Mouse (Mus musculus) CH12.LX (cell line): ENCODE data around the gene Hist1h3e. TPM values are rescaled to one million over a fixed set of nuclear protein-coding genes. Genes with fewer than 3 reads are reported as not detected.

Experiments
- DNase-seq: peaks from one replicate; pipeline ENCODE4 v3.0.0-alpha.2; 2013; ENCODE audit errors: extremely low read depth
- H3K27ac ChIP-seq: 2 replicates; pipeline ENCODE4 v1.5.1; 2012; ENCODE audit warnings: low read depth, mild to moderate bottlenecking, control low read depth, moderate library complexity; ENCODE audit not compliant: insufficient read depth
- H3K27me3 ChIP-seq: replicated peaks from 2 replicates; pipeline ENCODE3; 2012; ENCODE audit warnings: inconsistent platforms
- H3K36me3 ChIP-seq, 2 experiments: replicated peaks in 1 of 2; 2 replicates each; pipeline versions ENCODE3 to v1.6.1; 2012; ENCODE audit warnings: inconsistent platforms in 1 of 2, low read length in 1 of 2, mild to moderate bottlenecking in 1 of 2, mixed read lengths in 1 of 2, moderate library complexity in 1 of 2; ENCODE audit not compliant: control insufficient read depth in 1 of 2, insufficient read depth in 1 of 2
- H3K4me1 ChIP-seq, 2 experiments: 2 replicates each; pipeline ENCODE4 v1.6.1; 2012; ENCODE audit warnings: inconsistent platforms in 1 of 2, moderate library complexity in 1 of 2; ENCODE audit not compliant: insufficient read depth in 2 of 2, control insufficient read depth in 1 of 2
- H3K4me2 ChIP-seq: 2 replicates; pipeline ENCODE4 v1.6.1; 2012; ENCODE audit warnings: low read depth, mild to moderate bottlenecking, control low read depth; ENCODE audit not compliant: poor library complexity, insufficient read depth, severe bottlenecking
- H3K4me3 ChIP-seq, 3 experiments: fragments of 150-350 bp in 1 of 3; sonication (generic) in 1 of 3; replicated peaks in 1 of 3; 2 replicates each; pipeline versions ENCODE3 to v1.5.1; 2011 to 2012; ENCODE audit warnings: low read depth in 2 of 3, low read length in 2 of 3, mild to moderate bottlenecking in 2 of 3, moderate library complexity in 2 of 3, control low read depth in 1 of 3, improper control_type of control experiment in 1 of 3, inconsistent platforms in 1 of 3, mixed read lengths in 1 of 3; ENCODE audit not compliant: poor library complexity in 1 of 3
- H3K79me2 ChIP-seq: replicated peaks from 2 replicates; pipeline ENCODE4 v1.6.1; 2012; ENCODE audit warnings: mild to moderate bottlenecking, moderate library complexity; ENCODE audit not compliant: control insufficient read depth, poor library complexity, insufficient read depth, severe bottlenecking; ENCODE audit errors: extremely low read depth
- H3K9ac ChIP-seq: 2 replicates; pipeline ENCODE4 v1.6.1; 2012; ENCODE audit warnings: low read depth, mild to moderate bottlenecking, control low read depth, moderate library complexity; ENCODE audit not compliant: insufficient read depth
- H3K9me3 ChIP-seq: replicated peaks from 2 replicates; pipeline ENCODE3; 2012; ENCODE audit warnings: low read length, inconsistent platforms, mixed read lengths
- BHLHE40 ChIP-seq: IDR thresholded peaks from 2 replicates; pipeline ENCODE4 v1.6.1; 2011; ENCODE audit warnings: mild to moderate bottlenecking, low read depth, low read length, improper control_type of control experiment
- CHD1 ChIP-seq: IDR thresholded peaks from 2 replicates; pipeline ENCODE4 v1.6.1; 2012; ENCODE audit warnings: low read depth, low read length, improper control_type of control experiment, inconsistent platforms
- CTCF ChIP-seq, 2 experiments: IDR thresholded peaks in 1 of 2; conservative IDR thresholded peaks in 1 of 2; 2 replicates each; pipeline ENCODE4 v1.5.1; 2011 to 2012; ENCODE audit warnings: low read depth in 2 of 2, low read length in 2 of 2, improper control_type of control experiment in 1 of 2, inconsistent platforms in 1 of 2, mild to moderate bottlenecking in 1 of 2, moderate library complexity in 1 of 2
- E2F4 ChIP-seq: IDR thresholded peaks from 2 replicates; pipeline ENCODE4 v1.6.1; 2011; ENCODE audit warnings: low read depth, low read length, improper control_type of control experiment; ENCODE audit not compliant: insufficient replicate concordance
- EP300 ChIP-seq: IDR thresholded peaks from 2 replicates; pipeline ENCODE4 v1.6.1; 2011; ENCODE audit warnings: low read length, improper control_type of control experiment
- ETS1 ChIP-seq: conservative IDR thresholded peaks from 2 replicates; pipeline ENCODE4 v1.6.1; 2012; ENCODE audit warnings: low read depth, mild to moderate bottlenecking, inconsistent platforms, low read length, improper control_type of control experiment, moderate library complexity
- GABPA ChIP-seq: IDR thresholded peaks from 2 replicates; pipeline ENCODE4 v1.6.1; 2012; ENCODE audit warnings: low read depth, low read length, improper control_type of control experiment, inconsistent platforms; ENCODE audit not compliant: insufficient replicate concordance
- HCFC1 ChIP-seq: IDR thresholded peaks from 2 replicates; pipeline ENCODE4 v1.6.1; 2012; ENCODE audit warnings: low read depth, mild to moderate bottlenecking, inconsistent platforms, low read length, improper control_type of control experiment
- IRF4 ChIP-seq: IDR thresholded peaks from 2 replicates; pipeline ENCODE4 v1.6.1; 2014; ENCODE audit warnings: low read depth, mild to moderate bottlenecking, inconsistent platforms, low read length, improper control_type of control experiment
- JUN ChIP-seq: IDR thresholded peaks from 2 replicates; pipeline ENCODE4 v1.6.1; 2011; ENCODE audit warnings: low read depth, mild to moderate bottlenecking, low read length, improper control_type of control experiment, moderate library complexity; ENCODE audit not compliant: insufficient read depth
- JUND ChIP-seq: conservative IDR thresholded peaks from 2 replicates; pipeline ENCODE4 v1.6.1; 2011; ENCODE audit warnings: low read depth, low read length, improper control_type of control experiment
- KAT2A ChIP-seq: IDR thresholded peaks from 2 replicates; pipeline ENCODE4 v1.6.1; 2012; ENCODE audit warnings: low read length, improper control_type of control experiment, inconsistent platforms; ENCODE audit not compliant: insufficient replicate concordance
- MAFK ChIP-seq: IDR thresholded peaks from 2 replicates; pipeline ENCODE4 v1.6.1; 2011; ENCODE audit warnings: low read length, improper control_type of control experiment; ENCODE audit not compliant: insufficient replicate concordance
- MAZ ChIP-seq: IDR thresholded peaks from 2 replicates; pipeline ENCODE4 v1.6.1; 2012; ENCODE audit warnings: low read depth, mild to moderate bottlenecking, inconsistent platforms, low read length, improper control_type of control experiment, moderate library complexity
- MXI1 ChIP-seq: IDR thresholded peaks from 2 replicates; pipeline ENCODE4 v1.6.1; 2011; ENCODE audit warnings: mild to moderate bottlenecking, low read depth, low read length, improper control_type of control experiment
- MYC ChIP-seq: IDR thresholded peaks from 2 replicates; pipeline ENCODE4 v1.6.1; 2011; ENCODE audit warnings: low read depth, mild to moderate bottlenecking, improper control_type of control experiment, low read length
- NELFE ChIP-seq: IDR thresholded peaks from 2 replicates; pipeline ENCODE4 v1.6.1; 2011; ENCODE audit warnings: low read depth, low read length, improper control_type of control experiment
- NRF1 ChIP-seq: IDR thresholded peaks from 2 replicates; pipeline ENCODE4 v1.6.1; 2014; ENCODE audit warnings: low read depth, mild to moderate bottlenecking, inconsistent platforms, low read length, improper control_type of control experiment, moderate library complexity
- PAX5 ChIP-seq: IDR thresholded peaks from 2 replicates; pipeline ENCODE4 v1.6.1; 2012; ENCODE audit warnings: low read length, inconsistent platforms, mixed read lengths
- POLR2AphosphoS2 ChIP-seq: IDR thresholded peaks from 2 replicates; pipeline ENCODE4 v1.6.1; 2011; ENCODE audit warnings: low read depth, low read length, improper control_type of control experiment
- RAD21 ChIP-seq: IDR thresholded peaks from 2 replicates; pipeline ENCODE4 v1.6.1; 2011; ENCODE audit warnings: low read depth, mild to moderate bottlenecking, low read length, improper control_type of control experiment, moderate library complexity
- RCOR1 ChIP-seq: conservative IDR thresholded peaks from 2 replicates; pipeline ENCODE4 v1.6.1; 2012; ENCODE audit warnings: low read depth, mild to moderate bottlenecking, inconsistent platforms, low read length, improper control_type of control experiment
- SIN3A ChIP-seq: IDR thresholded peaks from 2 replicates; pipeline ENCODE4 v1.6.1; 2012; ENCODE audit warnings: low read length, improper control_type of control experiment, inconsistent platforms
- SMC3 ChIP-seq: IDR thresholded peaks from 2 replicates; pipeline ENCODE4 v1.6.1; 2011; ENCODE audit warnings: low read depth, low read length, improper control_type of control experiment
- TBP ChIP-seq: conservative IDR thresholded peaks from 2 replicates; pipeline ENCODE4 v1.6.1; 2011; ENCODE audit warnings: low read depth, low read length, improper control_type of control experiment
- UBTF ChIP-seq: IDR thresholded peaks from 2 replicates; pipeline ENCODE4 v1.6.1; 2012; ENCODE audit warnings: low read depth, mild to moderate bottlenecking, inconsistent platforms, low read length, improper control_type of control experiment, moderate library complexity
- USF1 ChIP-seq: IDR thresholded peaks from 2 replicates; pipeline ENCODE4 v1.6.1; 2014; ENCODE audit warnings: low read depth, mild to moderate bottlenecking, inconsistent platforms, low read length, improper control_type of control experiment
- USF2 ChIP-seq: conservative IDR thresholded peaks from 2 replicates; pipeline ENCODE4 v1.6.1; 2011; ENCODE audit warnings: low read depth, low read length, improper control_type of control experiment
- ZC3H11A ChIP-seq: IDR thresholded peaks from 2 replicates; pipeline ENCODE4 v1.6.1; 2012; ENCODE audit warnings: low read depth, mild to moderate bottlenecking, inconsistent platforms, low read length, improper control_type of control experiment
- ZNF384 ChIP-seq: IDR thresholded peaks from 2 replicates; pipeline ENCODE4 v1.6.1; 2012; ENCODE audit warnings: low read depth, low read length, improper control_type of control experiment, inconsistent platforms
- dilution Hi-C: fragments of 300-500 bp; cut with MboI; formaldehyde crosslinking; loops from 2 replicates; pipeline ENCODE4 v1.14.3; 2020; ENCODE audit warnings: low sequenced_read_pairs; ENCODE audit not compliant: extremely low pct_unique_long_range_greater_than_20kb, extremely low pct_ligation_motif_present
- in situ Hi-C: fragments of 300-500 bp; cut with MboI; formaldehyde crosslinking; loops from 3 replicates; pipeline ENCODE4 v1.14.3; 2019; ENCODE audit warnings: low sequenced_read_pairs, low pct_ligation_motif_present, low pct_unique_long_range_greater_than_20kb, mixed read lengths
- polyA plus RNA-seq: library from polyadenylated mRNA; unstranded; fragments of >175 nt; gene quantifications from 2 replicates; pipeline ENCODE4 v1.2.1, GENCODE M21; 2012; ENCODE audit warnings: low read depth; ENCODE audit not compliant: insufficient read length
- total RNA-seq, 2 experiments: library from RNA; depleted of rRNA; stranded (reverse); fragments of 300-350 nt in 1 of 2; fragments of >200 nt in 1 of 2; gene quantifications; 2 replicates each; pipeline ENCODE4 v1.2.3; 2012 to 2014

The Hist1h3e gene
- total and polyA plus RNA-seq, 3 experiments: 3.1 to 1,484 (median 24.2) TPM

DNA sequence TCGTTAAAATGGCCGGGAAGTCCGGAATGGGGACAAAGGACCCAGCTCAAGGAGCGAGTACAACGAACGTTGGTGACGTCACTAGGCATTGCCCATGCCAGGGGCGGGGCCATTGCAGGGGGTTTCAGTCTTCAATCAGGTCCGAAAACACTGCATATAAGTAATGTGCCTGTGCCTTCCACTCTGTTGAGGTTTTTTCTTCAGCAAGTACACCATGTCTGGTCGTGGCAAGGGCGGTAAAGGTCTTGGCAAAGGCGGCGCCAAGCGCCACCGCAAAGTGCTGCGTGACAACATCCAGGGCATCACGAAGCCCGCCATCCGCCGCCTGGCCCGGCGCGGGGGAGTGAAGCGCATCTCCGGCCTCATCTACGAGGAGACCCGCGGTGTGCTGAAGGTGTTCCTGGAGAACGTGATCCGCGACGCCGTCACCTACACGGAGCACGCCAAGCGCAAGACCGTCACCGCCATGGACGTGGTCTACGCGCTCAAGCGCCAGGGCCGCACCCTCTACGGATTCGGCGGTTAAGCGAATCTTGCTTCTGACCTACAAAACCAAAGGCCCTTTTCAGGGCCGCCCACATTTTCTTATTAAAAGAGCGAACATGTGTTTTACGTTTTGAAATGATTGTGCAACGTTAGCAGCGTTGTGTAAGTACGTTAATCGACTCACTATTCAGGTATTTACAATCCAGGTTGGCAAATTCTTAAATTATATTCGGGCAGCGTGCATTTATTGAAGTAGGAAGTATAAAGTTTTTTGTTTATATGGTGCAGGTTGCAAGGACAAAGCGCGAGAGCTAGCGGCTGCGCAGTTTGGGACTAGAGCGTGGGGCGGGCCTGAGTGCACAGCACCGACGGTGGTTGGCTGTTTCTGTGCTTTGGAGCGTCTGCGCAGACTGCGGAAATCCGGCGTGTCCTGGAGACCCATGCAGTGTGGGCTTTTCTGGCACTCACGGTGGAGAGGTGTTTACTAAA lies 31.0 kb downstream of the Hist1h3e start, which contains the start of gene Hist1h4h (continued):
- TF ChIP-seq MXI1: peak; percentile 94
- peak; percentile 18; the same call in 1 of the 2 replicates for TF ChIP-seq IRF4
- TF ChIP-seq USF2: peak; percentile 12; the same call in 1 of the 2 replicates
- TF ChIP-seq NELFE: peak; percentile 100
- peak; percentile 60 for TF ChIP-seq JUN
- TF ChIP-seq SIN3A: peak; percentile 95
- no peak for TF ChIP-seq CTCF (conservative IDR thresholded peaks at IDR 0.05 in 1 of 2, IDR thresholded peaks at IDR 0.05 in 1 of 2; ENCODE audit: low read depth in 2 of 2, low read length in 2 of 2)
- 0 out of 2 replicates have a peak, but pooled peaks have one; percentile 71 for TF ChIP-seq E2F4
- TF ChIP-seq ZC3H11A: no peak
- peak; percentile 81 for TF ChIP-seq ZNF384
- TF ChIP-seq MAZ: peak; percentile 76
- peak; percentile 96 for TF ChIP-seq CHD1
- no peak for TF ChIP-seq RAD21
- peak; percentile 97 for TF ChIP-seq RCOR1
- TF ChIP-seq SMC3: no peak; the same call in 1 of the 2 replicates
- TF ChIP-seq KAT2A: 0 out of 2 replicates have a peak, but pooled peaks have one; percentile 66
- TF ChIP-seq USF1: no peak
- TF ChIP-seq NRF1: peak; percentile 87
- peak; percentile 53 for TF ChIP-seq BHLHE40

DNA sequence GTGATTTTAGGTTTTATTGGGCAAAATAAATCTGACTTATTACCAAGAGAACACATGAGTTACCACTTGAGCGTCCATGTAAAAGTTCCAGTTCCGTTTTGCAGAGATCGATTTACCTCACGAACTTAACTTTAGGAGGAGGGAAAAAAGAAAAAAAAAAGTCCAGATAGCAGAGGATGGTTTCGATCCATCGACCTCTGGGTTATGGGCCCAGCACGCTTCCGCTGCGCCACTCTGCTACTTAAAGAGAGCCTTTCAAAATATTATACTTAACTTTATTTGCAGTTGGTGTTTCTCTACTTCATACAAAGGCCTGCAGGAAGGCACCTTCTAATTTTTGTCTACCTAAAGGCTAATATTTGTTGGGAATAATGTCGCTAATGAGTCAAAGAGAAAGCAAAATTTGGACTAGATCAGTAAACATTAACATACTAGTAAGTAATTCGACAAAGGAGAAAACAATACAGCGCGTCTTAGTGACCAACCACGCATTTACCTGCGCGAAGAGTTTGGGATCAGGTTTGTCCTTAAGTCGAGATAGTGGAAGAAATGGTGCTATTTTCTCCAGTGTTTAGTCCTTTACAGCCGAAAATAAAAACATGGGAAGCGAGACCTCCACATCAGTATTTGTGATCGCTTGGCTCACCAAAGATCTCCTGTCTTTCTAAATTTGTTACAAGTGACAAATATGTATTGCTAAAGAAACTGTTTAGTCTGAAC lies 31.8 kb downstream of the Hist1h3e start:
- DNase-seq: peak; percentile 70
- H3K27ac ChIP-seq: peak overlapping the region; percentile 74
- H3K79me2 ChIP-seq: no peaks in the 10 kb centered on the region
- H3K27me3 ChIP-seq: no peaks in the 10 kb centered on the region
- peak overlapping the region; percentile 58 to 67 (median 67) for H3K4me3 ChIP-seq
- H3K4me1 ChIP-seq: peaks cover 7 to 32% of the 10 kb centered on the region in 2 experiments
- peak overlapping the region; percentile 80 for H3K4me2 ChIP-seq
- dilution Hi-C loops: no loop called here
- in situ Hi-C loops: no loop called here
- H3K36me3 ChIP-seq: no peaks in the 10 kb centered on the region
- peak overlapping the region; percentile 89 for H3K9ac ChIP-seq
- no peaks in the 10 kb centered on the region for H3K9me3 ChIP-seq
- peak; percentile 62; the same call in 1 of the 2 replicates for TF ChIP-seq NRF1
- no peak for TF ChIP-seq NELFE
- TF ChIP-seq ZNF384: peak; percentile 82
- peak; percentile 37; the same call in 1 of the 2 replicates for TF ChIP-seq EP300
- peak; percentile 95 for TF ChIP-seq MAFK
- TF ChIP-seq TBP: peak; percentile 100
- no peak for TF ChIP-seq MAZ
- no peak for TF ChIP-seq UBTF
- TF ChIP-seq E2F4: peak; percentile 92
- TF ChIP-seq HCFC1: peak; percentile 42; the same call in 1 of the 2 replicates
- TF ChIP-seq MYC: peak; percentile 73; the same call in 1 of the 2 replicates
- 0 out of 2 replicates have a peak, but pooled peaks have one; percentile 53 for TF ChIP-seq SIN3A
- no peak for TF ChIP-seq ETS1
- no peak for TF ChIP-seq POLR2AphosphoS2
- no peak for TF ChIP-seq JUND
- TF ChIP-seq USF2: no peak
- TF ChIP-seq KAT2A: peak; percentile 74; the same call in 1 of the 2 replicates
- no peak for TF ChIP-seq GABPA
- TF ChIP-seq USF1: no peak
- no peak; the same call in 1 of the 2 replicates for TF ChIP-seq IRF4
- TF ChIP-seq RAD21: no peak
- no peak for TF ChIP-seq PAX5
